Mouse (Mus musculus): ENCODE measurements around the gene Gm266.

The Gm266 gene

GRCm38 (mm10) chr12:111503571-111503970 lies 17.9 kb upstream of the Gm266 start:
- in situ Hi-C loops (cut with MboI; ENCODE audit: low sequenced_read_pairs) = no loop called here

DNA sequence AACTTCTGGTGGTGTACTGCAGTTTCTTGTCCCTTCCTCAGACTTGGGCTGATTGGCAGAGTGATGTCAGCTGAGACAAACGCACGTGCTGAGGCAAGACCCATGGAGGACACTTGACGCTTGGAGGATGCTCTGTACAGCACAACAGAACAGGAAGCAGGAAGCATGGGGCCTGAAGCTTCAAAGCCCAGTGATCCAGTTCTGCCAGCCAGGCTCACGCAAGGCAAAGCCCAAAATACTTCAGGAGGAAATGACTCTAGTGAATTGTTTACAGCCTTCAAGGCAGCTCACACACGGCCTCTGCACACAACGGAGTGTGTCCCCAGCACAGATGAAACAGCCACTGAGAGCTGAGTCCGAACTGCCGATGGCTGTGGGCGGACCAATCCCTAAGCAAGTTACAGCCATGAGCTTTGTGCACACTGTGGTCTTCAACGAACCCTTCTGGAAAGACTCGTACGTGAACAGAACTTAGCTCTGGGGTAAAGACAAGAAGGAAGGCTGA lies 17.5 kb upstream of the Gm266 start:
- in situ Hi-C loops (cut with MboI; ENCODE audit: low sequenced_read_pairs) = no loop called here

DNA sequence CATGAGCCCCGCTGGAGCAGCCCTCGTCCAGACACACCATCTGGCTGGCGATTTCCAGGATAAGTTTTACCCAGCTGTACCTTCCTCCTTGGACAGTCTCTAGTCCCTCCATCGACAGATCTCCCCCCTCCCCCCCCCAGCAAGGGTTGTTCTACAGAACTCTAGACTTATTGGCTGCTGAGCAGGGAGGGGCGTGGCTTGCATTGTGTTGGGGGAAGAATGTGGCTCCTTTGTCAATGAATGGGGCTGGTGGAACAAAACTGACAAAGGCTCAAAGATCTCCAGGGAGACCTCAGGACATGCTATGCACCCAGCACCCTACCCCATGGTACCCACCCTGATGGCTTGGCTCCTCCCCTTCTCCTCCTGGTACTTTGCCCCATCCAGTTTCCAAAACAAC lies 15.1 kb upstream of the Gm266 start:
- in situ Hi-C loops (cut with MboI; ENCODE audit: low sequenced_read_pairs) = no loop called here

DNA sequence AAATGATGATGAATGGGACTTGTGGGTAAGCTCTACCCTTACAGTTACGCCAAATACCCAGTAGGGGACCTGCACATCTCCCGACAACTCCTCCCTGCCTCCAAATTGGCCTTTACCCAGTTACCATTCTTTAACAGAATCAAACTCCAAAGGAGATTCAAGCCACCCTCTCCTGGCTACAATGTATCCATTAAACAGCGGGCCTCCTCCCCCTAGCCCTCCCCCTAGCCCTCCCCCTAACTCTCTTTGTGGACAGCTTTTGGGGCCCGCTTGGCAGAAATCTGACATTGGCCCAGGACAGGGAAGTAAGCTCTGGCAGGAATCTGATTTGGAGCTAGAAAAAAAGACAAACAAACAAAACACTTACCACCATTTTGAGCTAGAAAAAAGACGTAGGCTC lies 14.0 kb upstream of the Gm266 start:
- in situ Hi-C loops (cut with MboI; ENCODE audit: low sequenced_read_pairs) = no loop called here

DNA sequence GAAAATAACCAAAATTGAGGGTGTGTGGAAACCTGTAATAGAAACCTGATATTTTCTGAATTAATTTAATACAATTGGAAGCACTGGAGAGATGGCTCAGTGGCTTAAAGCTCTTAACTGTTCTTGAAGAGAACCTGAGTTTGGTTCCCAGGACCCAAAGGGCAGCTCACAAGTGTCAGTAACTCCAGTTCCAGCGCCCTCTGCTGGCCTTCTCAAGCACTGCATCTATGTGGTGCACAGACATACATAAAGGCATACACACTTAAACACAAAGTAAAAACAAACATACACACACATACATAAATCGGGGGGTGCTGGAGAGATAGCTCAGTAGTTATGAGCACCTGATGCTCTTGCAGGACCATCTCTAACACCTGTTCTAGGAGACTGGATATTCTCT lies 11.5 kb upstream of the Gm266 start:
- in situ Hi-C loops (cut with MboI; ENCODE audit: low sequenced_read_pairs) = no loop called here

DNA sequence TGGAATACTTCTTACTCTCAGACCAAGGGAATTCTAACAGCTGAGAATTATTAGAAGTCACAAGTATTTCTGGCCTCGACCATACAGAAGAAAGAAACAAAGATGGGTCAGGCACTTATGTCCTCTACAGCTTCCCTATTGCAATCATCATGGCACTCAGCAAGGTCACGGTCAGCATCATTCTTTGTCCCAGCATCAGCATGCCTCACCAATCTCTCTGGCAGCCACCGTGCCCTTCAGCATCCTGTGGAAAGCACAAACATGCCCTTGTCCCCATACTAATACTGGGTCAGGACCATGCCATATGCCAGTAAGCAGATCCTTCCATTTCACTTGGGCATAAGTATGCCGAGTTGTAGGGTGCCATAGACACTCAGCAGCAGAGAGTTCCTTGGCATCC lies 9.3 kb upstream of the Gm266 start:
- in situ Hi-C loops (cut with MboI; ENCODE audit: low sequenced_read_pairs) = no loop called here

DNA sequence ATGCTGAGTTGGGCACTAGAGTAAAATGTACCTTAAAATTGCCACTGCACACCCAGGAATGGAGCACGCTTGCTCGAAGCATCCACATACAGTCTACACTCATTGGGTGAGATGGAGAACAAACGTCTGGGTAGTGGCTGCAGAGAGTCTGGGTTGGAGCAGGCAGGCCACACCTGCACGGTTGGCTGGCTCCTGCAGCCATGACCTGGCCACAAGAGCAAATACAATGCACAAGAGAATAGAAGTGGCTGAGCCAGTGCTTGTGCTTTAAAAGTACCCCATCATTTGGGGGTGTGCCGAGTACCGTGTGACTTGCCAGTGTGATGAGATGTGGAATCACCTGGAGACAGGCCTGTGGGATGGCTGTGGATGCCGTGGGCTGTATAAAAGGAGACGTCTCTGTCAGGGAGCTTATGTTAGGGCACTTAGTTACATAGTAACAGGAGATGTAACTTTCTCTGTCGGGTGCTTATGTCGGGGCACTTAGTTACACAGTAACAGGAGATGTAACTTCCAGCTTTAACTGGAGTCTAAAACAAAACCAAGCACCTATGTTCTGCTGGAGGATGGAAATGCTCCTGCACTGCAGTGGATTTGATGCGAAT lies 3.7 kb upstream of the Gm266 start:
- in situ Hi-C loops (cut with MboI; ENCODE audit: low sequenced_read_pairs) = no loop called here

- in situ Hi-C loops (cut with MboI; ENCODE audit: low sequenced_read_pairs) = no loop called here
Observed at GRCm38 (mm10) chr12:111486455-111486854, 832 bp upstream of the Gm266 start.

DNA sequence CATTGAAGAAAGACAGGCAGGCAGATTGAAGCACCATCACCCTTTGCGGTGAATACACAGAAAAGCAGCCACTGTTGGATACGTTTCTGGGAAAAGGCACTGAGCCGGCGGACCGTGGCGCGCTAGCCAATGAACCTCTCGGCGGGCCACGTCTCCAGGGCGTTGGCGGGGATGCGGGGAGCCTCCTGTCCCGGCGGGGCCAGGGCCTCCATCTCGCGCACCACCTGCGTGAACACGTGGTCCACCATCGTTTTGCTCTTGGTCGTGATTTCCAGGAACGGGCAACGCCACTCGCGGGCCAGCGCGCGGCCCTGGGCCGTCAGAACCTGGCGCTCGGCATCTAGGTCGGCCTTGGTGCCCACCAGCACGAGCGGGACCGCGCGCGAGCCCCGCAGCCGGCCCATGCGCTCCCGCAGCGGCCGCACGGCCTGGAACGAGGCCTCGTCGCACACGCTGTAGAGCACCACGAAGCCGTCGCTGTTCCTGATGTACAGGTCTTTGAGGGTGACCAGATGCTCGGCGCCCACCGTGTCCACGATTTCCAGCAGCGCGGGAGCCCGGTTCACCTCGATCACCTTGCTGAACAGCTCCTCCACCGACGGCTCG lies 474 bp downstream of the Gm266 start:
- in situ Hi-C loops (cut with MboI; ENCODE audit: low sequenced_read_pairs) = no loop called here

DNA sequence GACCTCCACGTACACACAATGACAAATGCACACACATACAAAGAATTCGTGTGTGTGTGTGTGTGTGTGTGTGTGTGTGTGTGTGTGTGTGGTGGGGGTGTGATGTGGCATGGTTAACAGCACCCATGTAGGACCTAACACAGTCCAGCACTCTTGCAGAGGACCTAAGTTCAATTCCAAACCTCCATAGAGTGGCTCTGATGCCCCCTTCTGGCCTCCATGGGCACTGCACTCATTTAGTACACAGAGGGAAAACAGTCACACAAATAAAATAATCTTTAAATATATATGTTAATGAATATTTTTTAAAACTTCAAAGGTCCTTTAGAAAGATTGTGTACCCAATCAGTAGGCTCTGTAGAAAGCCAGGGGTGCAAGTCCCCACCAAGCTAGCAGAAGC lies 5.7 kb downstream of the Gm266 start:
- in situ Hi-C loops (cut with MboI; ENCODE audit: low sequenced_read_pairs) = no loop called here

- in situ Hi-C loops (cut with MboI; ENCODE audit: low sequenced_read_pairs) = no loop called here
Observed at GRCm38 (mm10) chr12:111478924-111479323, 6.7 kb downstream of the Gm266 start.

DNA sequence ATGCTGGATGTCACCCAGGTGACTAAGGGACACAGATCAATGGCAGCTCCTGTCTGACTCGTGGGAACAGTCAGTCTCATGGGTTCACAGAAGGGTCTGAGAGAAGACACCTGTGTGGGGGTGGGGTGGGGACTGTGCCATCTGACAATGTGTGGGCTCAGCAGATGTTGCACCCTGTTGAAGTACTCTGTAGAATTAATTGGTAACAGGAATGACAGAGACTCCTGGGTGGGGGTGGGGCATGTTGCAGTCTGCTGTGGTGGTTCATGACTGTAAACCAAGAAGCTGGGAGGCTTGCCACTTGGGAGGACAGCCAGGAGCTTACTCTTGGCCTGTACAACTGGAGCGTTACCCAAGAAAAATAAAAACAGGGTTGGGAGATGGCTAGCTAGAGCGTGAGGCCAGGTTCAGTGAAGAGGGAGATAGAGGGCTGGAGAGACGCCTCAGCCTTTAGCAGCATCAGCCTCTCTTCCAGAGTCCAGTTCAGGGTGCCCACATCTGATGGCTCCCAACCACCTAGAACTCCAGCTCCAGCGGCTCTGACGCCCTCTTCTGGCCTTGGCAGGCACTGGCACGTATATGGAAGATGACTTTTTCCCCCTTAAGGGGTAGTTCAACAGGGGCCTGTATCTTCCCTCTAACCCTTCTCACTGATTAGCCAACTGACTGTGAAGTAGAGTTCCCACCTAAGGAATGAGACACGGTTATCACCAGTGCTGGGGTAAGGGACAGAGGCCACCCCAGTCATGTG lies 10.6 kb downstream of the Gm266 start:
- in situ Hi-C loops (cut with MboI; ENCODE audit: low sequenced_read_pairs) = no loop called here

- in situ Hi-C loops (cut with MboI; ENCODE audit: low sequenced_read_pairs) = no loop called here
Observed at GRCm38 (mm10) chr12:111474384-111474783, 11.2 kb downstream of the Gm266 start.

DNA sequence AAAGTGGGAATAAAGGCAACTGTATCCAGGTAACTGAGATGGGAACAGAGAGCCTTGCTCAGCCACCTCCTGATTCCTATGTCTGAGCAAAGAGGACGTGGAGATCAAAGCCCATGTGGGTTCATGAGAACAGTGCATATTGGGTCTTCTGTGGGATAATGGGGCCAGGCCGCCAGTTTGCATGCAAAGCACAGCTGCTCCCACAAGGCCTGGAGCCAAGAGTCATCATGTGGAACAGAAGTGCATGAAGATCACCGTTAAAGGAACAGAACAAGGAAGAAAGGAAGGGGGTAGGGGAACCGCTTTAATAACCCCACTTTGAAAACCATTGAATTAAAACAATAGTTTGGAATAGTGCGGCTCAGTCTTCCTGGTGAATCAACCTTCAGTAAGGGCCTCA lies 12.7 kb downstream of the Gm266 start:
- in situ Hi-C loops (cut with MboI; ENCODE audit: low sequenced_read_pairs) = no loop called here

- in situ Hi-C loops (cut with MboI; ENCODE audit: low sequenced_read_pairs) = no loop called here
Observed at GRCm38 (mm10) chr12:111471721-111472120, 13.9 kb downstream of the Gm266 start.

- in situ Hi-C loops (cut with MboI; ENCODE audit: low sequenced_read_pairs) = no loop called here
Observed at GRCm38 (mm10) chr12:111471119-111471518, 14.5 kb downstream of the Gm266 start.

DNA sequence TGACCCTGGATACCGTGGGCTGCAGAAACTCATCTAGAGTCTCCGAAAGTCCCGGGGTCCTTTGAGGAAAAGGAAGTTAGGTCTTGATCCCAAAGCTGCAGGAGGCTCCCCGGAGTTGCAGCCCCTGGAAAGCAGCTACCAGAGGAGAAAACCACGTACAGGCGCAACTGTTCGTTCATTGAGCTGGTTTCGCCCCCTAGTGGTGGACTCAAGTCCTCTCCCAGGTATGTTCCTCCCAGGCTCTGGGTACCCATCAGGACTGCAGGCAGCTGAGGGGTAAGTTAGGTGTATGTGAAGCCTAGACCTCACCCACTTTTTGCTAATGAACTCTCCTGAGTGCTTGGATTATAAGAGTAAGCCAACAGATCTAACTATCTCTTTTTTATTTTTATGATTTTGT lies 16.1 kb downstream of the Gm266 start:
- in situ Hi-C loops (cut with MboI; ENCODE audit: low sequenced_read_pairs) = no loop called here

DNA sequence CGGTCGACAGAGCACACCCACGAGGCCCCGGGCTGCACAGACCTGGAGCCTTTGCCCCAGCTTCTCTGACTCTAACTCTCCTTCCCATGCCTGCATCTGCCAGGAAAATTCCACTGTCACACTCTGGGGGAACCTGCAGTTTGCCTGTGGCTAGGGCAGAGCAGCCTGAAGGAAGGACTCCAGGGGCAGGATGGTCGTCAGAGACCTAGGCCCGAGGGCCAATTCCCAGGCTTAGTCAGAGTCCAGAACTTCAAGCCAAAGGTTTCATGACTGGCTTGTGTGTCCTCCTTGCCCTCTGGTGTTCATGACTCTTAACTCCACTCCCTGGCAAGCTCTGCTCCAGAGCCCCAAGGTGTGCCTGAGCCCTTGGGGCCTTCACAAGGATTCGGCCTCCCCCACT lies 17.4 kb downstream of the Gm266 start:
- in situ Hi-C loops (cut with MboI; ENCODE audit: low sequenced_read_pairs) = no loop called here

- in situ Hi-C loops (cut with MboI; ENCODE audit: low sequenced_read_pairs) = no loop called here
Observed at GRCm38 (mm10) chr12:111466369-111466768, 19.3 kb downstream of the Gm266 start.

- in situ Hi-C loops (cut with MboI; ENCODE audit: low sequenced_read_pairs) = loop anchor here (5.0 kb wide), 1 partner anchor 36 kb away; no protein-coding TSS in a partner anchor
Observed at GRCm38 (mm10) chr12:111463570-111463969, 22.1 kb downstream of the Gm266 start.

DNA sequence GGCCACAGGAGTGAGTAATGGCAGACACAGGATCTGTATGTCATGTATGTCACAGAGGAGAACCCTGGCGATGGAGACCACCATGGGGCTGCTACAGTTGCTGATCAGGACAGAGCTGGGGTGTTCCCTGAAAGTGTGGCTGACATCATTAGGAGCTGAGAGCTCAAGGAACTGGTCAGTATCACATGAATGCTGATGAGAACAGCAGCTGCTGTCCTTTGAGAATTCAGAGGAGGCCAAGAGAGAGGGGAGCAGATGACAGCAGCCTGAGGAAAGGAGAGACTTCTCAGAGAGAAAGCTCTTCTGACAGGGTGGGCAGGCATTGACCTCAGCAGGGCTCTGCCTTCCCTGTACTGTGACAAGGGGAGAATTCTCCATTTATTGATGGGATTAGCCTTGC lies 27.9 kb downstream of the Gm266 start:
- in situ Hi-C loops (cut with MboI; ENCODE audit: low sequenced_read_pairs) = no loop called here

- in situ Hi-C loops (cut with MboI; ENCODE audit: low sequenced_read_pairs) = no loop called here
Observed at GRCm38 (mm10) chr12:111455860-111456259, 29.8 kb downstream of the Gm266 start.

Measured in CH12F3 (cell line).